ENCODE assay signal across 27 mouse cellular contexts in genomic region chr3:121600841-121601240, GRCm38 (mm10).
DNase-seq lines count a peak whose midpoint lies in the region; TF ChIP-seq lines count a peak whose summit lies in the region.
"Had no signal": no experiment of that assay in that cellular context is flagged by ENCODE, and none has a peak within 500 bp of the region (broad histone marks: within the 10 kb centered on the region; RNA-seq: fewer than 3 reads in every experiment).

No protein-coding gene starts in this region.

- no peak for DNase-seq in testis, postnatal 10 days (ENCODE audit: low spot score)
- DNase-seq in ES-E14 (ENCODE audit: low read depth, low spot score) = no peak
- DNase-seq in testis, postnatal 14 days (ENCODE audit: low spot score) = peak; percentile 28
- no peak for DNase-seq in natural killer cell, adult 2 months (ENCODE audit: low spot score in 2 of 2)
- DNase-seq in thymus, postnatal 0 days (ENCODE audit: low spot score) = no peak
- DNase-seq: adrenal gland, adult 2 months; adrenal gland, postnatal 14 days; B cell, adult 2 months; cerebellum, adult 11 months; cerebellum, adult 2 months; cerebellum, adult 9-11 months; cerebellum, postnatal 25 days; forebrain, postnatal 0 days; gastrocnemius, postnatal 10 days; gastrocnemius, postnatal 36 days; heart, postnatal 10 days; heart, postnatal 36 days; kidney, adult 11 months had no signal

- no peak overlapping the region for H3K27ac ChIP-seq in testis, adult 2 months (ENCODE audit: control insufficient read depth, insufficient read depth, low read depth, low read length)
- peak overlapping the region; percentile 66; the same call in 1 of the 2 replicates for H3K27ac ChIP-seq in ES-E14 (ENCODE audit: insufficient read depth, low read depth, low read length, poor library complexity, severe bottlenecking)
- H3K27ac ChIP-seq: embryonic facial prominence, embryonic 12.5 days; embryonic facial prominence, embryonic 15.5 days; heart, embryonic 15.5 days; hindbrain, embryonic 10.5 days; hindbrain, embryonic 13.5 days; intestine, embryonic 15.5 days had no signal

- no peaks in the 10 kb centered on the region for H3K27me3 ChIP-seq in testis, adult 2 months (ENCODE audit: control insufficient read depth, insufficient read depth, low read length)
- H3K27me3 ChIP-seq: CH12.LX; embryonic facial prominence, embryonic 12.5 days; embryonic facial prominence, embryonic 15.5 days; heart, embryonic 12.5 days; heart, embryonic 15.5 days; hindbrain, embryonic 13.5 days; intestine, embryonic 15.5 days had no signal

- no peak for TF ChIP-seq CTCF in testis, adult 2 months (IDR thresholded peaks at IDR 0.05; ENCODE audit: control insufficient read depth, insufficient read depth, insufficient replicate concordance, low read depth, low read length)

- no peaks in the 10 kb centered on the region for H3K9me3 ChIP-seq in ES-E14 (ENCODE audit: control insufficient read depth, insufficient read depth, low read depth, low read length)
- H3K9me3 ChIP-seq: embryonic facial prominence, embryonic 12.5 days; embryonic facial prominence, embryonic 15.5 days; heart, embryonic 12.5 days; heart, embryonic 15.5 days; hindbrain, embryonic 10.5 days; hindbrain, embryonic 13.5 days; intestine, embryonic 15.5 days had no signal

- H3K9ac ChIP-seq in ES-E14 (ENCODE audit: insufficient read depth, low read depth, low read length, poor library complexity, severe bottlenecking) = peak overlapping the region; percentile 55; the same call in 1 of the 2 replicates
- H3K9ac ChIP-seq: embryonic facial prominence, embryonic 12.5 days; embryonic facial prominence, embryonic 15.5 days; forebrain, postnatal 0 days; heart, embryonic 12.5 days; heart, embryonic 15.5 days; hindbrain, embryonic 13.5 days; intestine, embryonic 15.5 days had no signal

- H3K36me3 ChIP-seq in testis, adult 2 months (ENCODE audit: control insufficient read depth, insufficient read depth, low read length) = no peaks in the 10 kb centered on the region
- no peaks in the 10 kb centered on the region for H3K36me3 ChIP-seq in ES-E14 (ENCODE audit: control insufficient read depth, insufficient read depth, low read length, poor library complexity, severe bottlenecking)
- H3K36me3 ChIP-seq: embryonic facial prominence, embryonic 12.5 days; embryonic facial prominence, embryonic 15.5 days; heart, embryonic 12.5 days; heart, embryonic 15.5 days; hindbrain, embryonic 10.5 days; hindbrain, embryonic 13.5 days; intestine, embryonic 15.5 days had no signal

- in situ Hi-C loops in ES-E14 (cut with MboI; ENCODE audit: low sequenced_read_pairs in 2 of 2, unreplicated experiment in 2 of 2) = no loop called here

- TF ChIP-seq POLR2A in testis, adult 2 months (IDR thresholded peaks at IDR 0.05; ENCODE audit: control insufficient read depth, low read depth, low read length) = no peak

- peaks cover 5% of the 10 kb centered on the region for H3K4me1 ChIP-seq in testis, adult 2 months (ENCODE audit: control insufficient read depth, insufficient read depth, low read length)
- H3K4me1 ChIP-seq in ES-E14 (ENCODE audit: control insufficient read depth in 2 of 2, insufficient read depth in 2 of 2, low read length in 2 of 2, poor library complexity in 1 of 2) = peaks cover 6 to 21% of the 10 kb centered on the region in 2 experiments; a peak in 3 of 4 replicates
- H3K4me1 ChIP-seq: embryonic facial prominence, embryonic 12.5 days had no signal

- H3K4me3 ChIP-seq in testis, adult 2 months (ENCODE audit: control insufficient read depth, low read depth, low read length) = peak overlapping the region; percentile 33
- peak overlapping the region; percentile 11 to 47 for H3K4me3 ChIP-seq in ES-E14 (ENCODE audit: insufficient read depth in 1 of 2, low read depth in 1 of 2, low read length in 2 of 2, poor library complexity in 1 of 2, severe bottlenecking in 1 of 2)
- H3K4me3 ChIP-seq: embryonic facial prominence, embryonic 12.5 days; embryonic facial prominence, embryonic 15.5 days; heart, embryonic 12.5 days; heart, embryonic 15.5 days; hindbrain, embryonic 10.5 days; hindbrain, embryonic 13.5 days; intestine, embryonic 15.5 days had no signal

TF ChIP-seq in ES-E14, 5 proteins besides CTCF, POLR2A, EP300 and RAD21:
- TF ChIP-seq ZNF384 (IDR thresholded peaks at IDR 0.05; ENCODE audit: low read depth, low read length) (no peak), CHD2 (IDR thresholded peaks at IDR 0.05; ENCODE audit: low read depth, low read length) (no peak), HCFC1 (IDR thresholded peaks at IDR 0.05; ENCODE audit: borderline replicate concordance, insufficient read depth, low read length) (no peak), ZC3H11A (IDR thresholded peaks at IDR 0.05; ENCODE audit: borderline replicate concordance, low read depth, low read length) (no peak), MAFK (IDR thresholded peaks at IDR 0.05; ENCODE audit: insufficient read depth, low read depth, low read length) (no peak)
TF ChIP-seq in ES-E14: peak in this region for 0.
